ENCODE assay signal across 15 mouse cellular contexts in the genomic region with DNA sequence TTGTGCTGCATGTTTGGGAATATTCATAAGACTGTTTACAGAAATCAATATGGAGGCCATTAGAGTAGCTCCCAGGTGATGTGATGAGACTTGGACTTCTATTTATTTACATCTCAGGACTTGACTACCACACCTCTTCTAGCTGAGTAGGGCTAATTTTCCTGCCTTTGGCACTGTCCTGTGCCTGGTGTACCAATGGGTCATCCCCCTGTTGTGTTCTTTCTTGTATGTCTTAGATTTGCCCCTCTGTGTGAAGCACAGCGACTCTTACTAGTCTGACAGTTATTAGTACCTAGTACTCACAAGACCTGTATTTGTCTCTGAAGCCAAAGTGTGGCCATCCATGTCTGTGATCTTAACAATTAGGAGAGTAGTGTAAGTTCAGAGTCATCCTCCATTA.
"Had no signal": no experiment of that assay in that cellular context is flagged by ENCODE, and none has a peak within 500 bp of the region (broad histone marks: within the 10 kb centered on the region; RNA-seq: fewer than 3 reads in every experiment).

No protein-coding gene starts in this region.

- H3K4me1 ChIP-seq: neural tube, embryonic 12.5 days; stomach, embryonic 15.5 days had no signal

- H3K27me3 ChIP-seq: lung, embryonic 15.5 days; megakaryocyte, embryonic 14.5 days; midbrain, embryonic 13.5 days; midbrain, embryonic 15.5 days; neural tube, embryonic 12.5 days; stomach, embryonic 15.5 days had no signal

- H3K9me3 ChIP-seq: lung, embryonic 15.5 days; megakaryocyte, embryonic 14.5 days; midbrain, embryonic 13.5 days; midbrain, embryonic 15.5 days; neural tube, embryonic 12.5 days; stomach, embryonic 15.5 days had no signal

- H3K9ac ChIP-seq: lung, embryonic 15.5 days; midbrain, embryonic 13.5 days; midbrain, embryonic 15.5 days; neural tube, embryonic 12.5 days; stomach, embryonic 15.5 days had no signal

- H3K27ac ChIP-seq: lung, embryonic 15.5 days; macrophage; midbrain, embryonic 13.5 days; midbrain, embryonic 15.5 days; neural tube, embryonic 12.5 days; stomach, embryonic 15.5 days; stomach, postnatal 0 days had no signal

- DNase-seq: lung, adult 2 months; lung, postnatal 14 days; lung, postnatal 36 days; right cerebral cortex, postnatal 14 days; thymus, adult 2 months; thymus, postnatal 25 days; thymus, postnatal 4 days had no signal

- H3K4me3 ChIP-seq: lung, embryonic 15.5 days; megakaryocyte, embryonic 14.5 days; midbrain, embryonic 13.5 days; midbrain, embryonic 15.5 days; neural tube, embryonic 12.5 days; stomach, embryonic 15.5 days had no signal
